Mouse (Mus musculus) neural tube, embryonic 14.5 days (tissue): Measurements from ENCODE around the gene Galnt9. TPM values are rescaled to one million over a fixed set of nuclear protein-coding genes. Genes with fewer than 3 reads are reported as not detected.

ENCODE experiments used
- ATAC-seq: fragments of 200-750 bp; cut with Nextera tagmentation; 2 replicates; pipeline ENCODE4 v1.8.0; 2017; ENCODE audit warnings: low read depth, mild to moderate bottlenecking, moderate TSS enrichment, moderate library complexity
- H3K27ac ChIP-seq: fragments of 300-500 bp; sonication (generic); 2 replicates; pipeline ENCODE4 v1.5.1; 2014; ENCODE audit warnings: low read depth, mild to moderate bottlenecking, control low read depth, low read length, moderate library complexity, mixed read lengths
- H3K27me3 ChIP-seq: fragments of 300-500 bp; sonication (generic); 2 replicates; pipeline ENCODE4 v1.6.1; 2014; ENCODE audit warnings: low read length; ENCODE audit not compliant: control insufficient read depth, insufficient read depth
- H3K36me3 ChIP-seq: fragments of 300-500 bp; sonication (generic); 2 replicates; pipeline ENCODE4 v1.6.1; 2014; ENCODE audit warnings: low read length, mixed read lengths; ENCODE audit not compliant: control insufficient read depth, insufficient read depth
- H3K4me1 ChIP-seq: fragments of 300-500 bp; sonication (generic); 2 replicates; pipeline ENCODE4 v1.6.1; 2014; ENCODE audit warnings: low read length; ENCODE audit not compliant: control insufficient read depth, insufficient read depth
- H3K4me2 ChIP-seq: fragments of 300-500 bp; sonication (generic); 2 replicates; pipeline ENCODE4 v1.6.1; 2014; ENCODE audit warnings: mild to moderate bottlenecking, low read depth, low read length, control low read depth
- H3K4me3 ChIP-seq: fragments of 300-500 bp; sonication (generic); 2 replicates; pipeline ENCODE4 v1.5.1; 2014; ENCODE audit warnings: low read depth, low read length, control low read depth, mixed read lengths
- H3K9ac ChIP-seq: fragments of 300-500 bp; sonication (generic); replicated peaks from 2 replicates; pipeline ENCODE4 v1.6.1; 2014; ENCODE audit warnings: low read depth, mild to moderate bottlenecking, control low read depth, low read length, mixed read lengths
- H3K9me3 ChIP-seq: fragments of 300-500 bp; sonication (generic); 2 replicates; pipeline ENCODE4 v1.6.1; 2016; ENCODE audit warnings: low read length; ENCODE audit not compliant: control insufficient read depth
- WGBS: fragments of 180-500 bp; shearing (Covaris S2); extraction: QIAGEN DNeasy Blood & Tissue Kit; methylation state at CpG from one replicate; pipeline ENCODE4 v1.1.7; 2014; 5-methylcytosine and 5-hydroxymethylcytosine counted together
- polyA plus RNA-seq: library from polyadenylated mRNA; unstranded; fragments of >200 nt; fragmentation: Nextera tagmentation; extraction: Ambion mirVana; gene quantifications from 2 replicates; pipeline ENCODE4 v1.2.1, GENCODE M21; 2014

The Galnt9 gene
- polyA plus RNA-seq, 1 experiment from 2014 or later = 26.0 TPM

DNA sequence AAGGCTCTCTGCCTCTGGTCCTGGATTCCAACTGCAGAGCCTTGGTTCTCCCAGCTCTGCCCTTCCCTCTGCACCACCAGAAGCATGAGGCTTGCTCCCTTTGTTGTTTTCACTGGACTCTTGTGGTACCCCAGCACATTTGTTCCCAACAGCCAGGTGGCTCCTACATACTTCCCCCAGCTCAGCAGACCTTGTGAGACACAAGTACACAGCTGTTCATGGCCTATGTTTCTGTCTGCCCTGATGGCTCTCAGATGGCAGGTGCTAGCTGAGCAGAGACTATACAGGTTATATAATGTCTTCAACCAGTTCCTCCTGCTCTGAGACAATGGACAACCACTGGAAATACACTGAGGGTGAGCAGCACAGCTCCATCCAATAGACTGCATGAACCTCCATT lies 43.3 kb downstream of the Galnt9 start:
- Histone ChIP-seq H3K9ac (no peak overlapping the region), H3K9me3 (no peaks in the 10 kb centered on the region), H3K4me2 (no peak overlapping the region), H3K36me3 (no peaks in the 10 kb centered on the region), H3K4me1 (no peaks in the 10 kb centered on the region), H3K27ac (no peak overlapping the region), H3K27me3 (no peaks in the 10 kb centered on the region), H3K4me3 (no peak overlapping the region)
- ATAC-seq = no peak

DNA sequence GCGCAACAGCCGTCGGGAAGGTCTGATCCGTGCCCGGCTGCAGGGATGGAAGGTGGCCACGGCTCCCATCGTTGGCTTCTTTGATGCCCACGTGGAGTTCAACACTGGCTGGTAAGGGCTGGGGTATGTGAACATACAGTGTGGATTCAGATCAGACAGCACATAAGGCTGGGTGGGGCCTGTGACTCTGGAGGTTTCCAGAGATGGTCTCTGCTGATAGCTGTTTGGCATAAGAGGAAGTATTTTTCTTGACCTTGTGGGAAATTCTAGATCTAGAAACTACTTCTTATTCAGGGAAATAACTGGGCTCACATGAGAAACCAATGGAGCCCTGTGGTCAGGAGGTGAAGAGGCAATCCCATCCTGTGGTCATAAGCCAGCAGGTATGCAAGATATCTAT lies 45.7 kb downstream of the Galnt9 start:
- no peak overlapping the region for H3K27ac ChIP-seq
- H3K9ac ChIP-seq = no peak overlapping the region
- no peaks in the 10 kb centered on the region for H3K9me3 ChIP-seq
- no peak overlapping the region for H3K4me3 ChIP-seq
- no peaks in the 10 kb centered on the region for H3K36me3 ChIP-seq
- no peaks in the 10 kb centered on the region for H3K27me3 ChIP-seq
- H3K4me2 ChIP-seq = no peak overlapping the region
- 95% methylated on average over 8 of the region's 8 CpGs for WGBS
- no peaks in the 10 kb centered on the region for H3K4me1 ChIP-seq
- no peak for ATAC-seq

DNA sequence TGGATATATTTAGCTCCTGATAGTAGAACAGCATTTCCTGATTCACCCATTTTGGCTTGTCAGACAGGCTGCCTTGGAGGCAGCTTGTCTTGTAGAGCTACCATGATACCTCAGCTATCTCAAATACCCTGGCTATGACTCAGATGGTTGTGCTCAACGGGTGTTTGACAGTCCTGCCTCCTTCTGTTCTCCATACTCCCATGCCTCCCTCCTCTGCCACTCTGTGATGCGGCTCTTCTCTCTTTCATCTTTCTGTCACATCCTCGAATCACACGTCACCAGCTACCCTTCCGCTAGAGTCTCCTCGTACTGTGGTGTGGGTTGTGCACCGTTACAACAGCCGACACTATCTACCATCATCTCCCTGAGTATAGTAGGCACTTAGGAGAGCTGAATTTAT lies 50.3 kb downstream of the Galnt9 start:
- no peak for ATAC-seq
- Histone ChIP-seq H3K27ac (no peak overlapping the region), H3K27me3 (no peaks in the 10 kb centered on the region), H3K9me3 (no peaks in the 10 kb centered on the region), H3K9ac (no peak overlapping the region), H3K4me1 (0 out of 2 replicates have a peak, but pooled peaks cover 7% of the 10 kb centered on the region), H3K4me3 (no peak overlapping the region), H3K4me2 (no peak overlapping the region), H3K36me3 (no peaks in the 10 kb centered on the region)
- WGBS = 94% methylated on average over 8 of the region's 8 CpGs

DNA sequence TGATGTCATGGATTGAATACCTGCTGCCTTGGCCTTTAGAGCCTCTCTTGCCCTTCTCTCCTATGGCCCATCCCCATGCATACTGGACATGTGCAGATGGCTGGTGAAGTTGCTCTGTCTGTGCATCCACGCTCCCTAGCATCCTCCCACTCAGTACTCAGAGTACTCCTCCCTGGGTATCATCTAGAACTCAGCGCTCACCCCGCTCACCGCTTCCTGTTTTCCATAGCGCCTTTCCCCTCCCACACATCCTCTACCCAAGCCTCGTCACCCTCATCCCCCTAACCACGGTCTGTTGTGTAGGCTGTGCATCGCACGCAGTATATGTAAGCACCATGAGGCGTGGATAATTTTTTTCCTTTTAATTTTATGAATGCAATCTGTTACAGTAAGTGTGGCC lies 51.2 kb downstream of the Galnt9 start:
- WGBS = 95% methylated on average over 10 of the region's 10 CpGs

DNA sequence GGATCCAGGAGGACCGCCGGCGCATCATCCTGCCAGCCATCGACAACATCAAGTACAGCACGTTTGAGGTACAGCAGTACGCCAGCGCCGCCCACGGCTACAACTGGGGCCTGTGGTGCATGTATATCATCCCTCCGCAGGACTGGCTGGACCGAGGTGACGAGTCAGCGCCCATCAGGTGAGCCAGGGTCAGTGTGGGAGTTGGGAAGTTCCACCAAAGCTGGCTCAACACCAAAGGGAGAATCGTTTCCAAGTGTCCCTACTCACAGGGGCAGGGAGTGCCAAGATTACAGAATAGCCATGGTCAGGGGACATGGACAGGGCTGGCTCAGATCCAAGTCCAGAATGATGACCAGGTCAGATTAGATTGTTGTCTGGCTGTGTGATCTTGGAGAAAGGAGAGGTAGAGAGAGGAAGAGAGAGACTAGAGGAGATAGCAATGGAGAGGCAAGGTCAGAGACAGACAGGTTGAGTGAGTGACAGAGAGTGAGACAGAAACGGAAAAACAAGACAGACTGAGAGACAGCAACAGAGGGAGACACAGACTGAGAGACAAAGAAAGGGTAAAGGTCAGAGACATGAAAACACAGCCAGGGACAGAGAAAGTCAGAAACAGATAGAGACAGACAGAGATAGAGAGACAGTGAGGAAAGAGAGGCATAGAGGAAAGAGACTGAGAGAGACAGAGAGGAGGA lies 52.1 kb downstream of the Galnt9 start:
- no peaks in the 10 kb centered on the region for H3K36me3 ChIP-seq
- ATAC-seq = no peak

More for the DNA sequence above, 51.2 kb downstream of the Galnt9 start:
- Histone ChIP-seq H3K4me1 (0 out of 2 replicates have a peak, but pooled peaks cover 7% of the 10 kb centered on the region), H3K36me3 (no peaks in the 10 kb centered on the region), H3K9me3 (no peaks in the 10 kb centered on the region), H3K9ac (no peak overlapping the region), H3K4me2 (no peak overlapping the region), H3K27ac (no peak overlapping the region), H3K27me3 (no peaks in the 10 kb centered on the region), H3K4me3 (no peak overlapping the region)
- no peak for ATAC-seq

DNA sequence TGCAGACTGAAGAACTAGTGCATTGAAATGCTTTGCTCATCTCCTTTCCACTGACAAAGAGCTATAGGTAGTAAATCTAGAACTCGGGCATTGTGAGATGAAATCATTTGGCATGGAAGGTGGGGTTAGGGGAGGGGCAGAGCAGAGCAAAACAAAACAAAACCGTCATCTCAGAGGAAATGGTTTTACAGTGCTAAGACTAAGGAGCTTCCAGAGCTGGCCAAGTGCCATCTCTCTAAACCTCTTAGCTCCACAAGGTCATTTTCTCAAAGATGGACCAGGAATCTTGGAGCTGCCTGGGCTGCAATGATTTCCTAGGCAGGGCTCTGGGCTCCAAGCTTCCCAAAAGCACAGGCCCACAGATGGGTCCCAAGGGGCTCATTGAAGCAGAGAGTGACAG lies 53.3 kb downstream of the Galnt9 start:
- 12% methylated on average over 2 of the region's 2 CpGs for WGBS
- Histone ChIP-seq H3K27ac (no peak overlapping the region), H3K36me3 (no peaks in the 10 kb centered on the region), H3K4me2 (no peak overlapping the region), H3K9ac (no peak overlapping the region), H3K4me1 (0 out of 2 replicates have a peak, but pooled peaks cover 7% of the 10 kb centered on the region), H3K9me3 (no peaks in the 10 kb centered on the region), H3K27me3 (no peaks in the 10 kb centered on the region), H3K4me3 (no peak overlapping the region)
- ATAC-seq = no peak

More for the DNA sequence above, 52.1 kb downstream of the Galnt9 start:
- no peak overlapping the region for H3K9ac ChIP-seq
- 0 out of 2 replicates have a peak, but pooled peaks cover 7% of the 10 kb centered on the region for H3K4me1 ChIP-seq
- no peaks in the 10 kb centered on the region for H3K9me3 ChIP-seq
- H3K27ac ChIP-seq = no peak overlapping the region
- H3K4me3 ChIP-seq = no peak overlapping the region
- WGBS = 87% methylated on average over 15 of the region's 15 CpGs
- no peaks in the 10 kb centered on the region for H3K27me3 ChIP-seq
- H3K4me2 ChIP-seq = no peak overlapping the region

DNA sequence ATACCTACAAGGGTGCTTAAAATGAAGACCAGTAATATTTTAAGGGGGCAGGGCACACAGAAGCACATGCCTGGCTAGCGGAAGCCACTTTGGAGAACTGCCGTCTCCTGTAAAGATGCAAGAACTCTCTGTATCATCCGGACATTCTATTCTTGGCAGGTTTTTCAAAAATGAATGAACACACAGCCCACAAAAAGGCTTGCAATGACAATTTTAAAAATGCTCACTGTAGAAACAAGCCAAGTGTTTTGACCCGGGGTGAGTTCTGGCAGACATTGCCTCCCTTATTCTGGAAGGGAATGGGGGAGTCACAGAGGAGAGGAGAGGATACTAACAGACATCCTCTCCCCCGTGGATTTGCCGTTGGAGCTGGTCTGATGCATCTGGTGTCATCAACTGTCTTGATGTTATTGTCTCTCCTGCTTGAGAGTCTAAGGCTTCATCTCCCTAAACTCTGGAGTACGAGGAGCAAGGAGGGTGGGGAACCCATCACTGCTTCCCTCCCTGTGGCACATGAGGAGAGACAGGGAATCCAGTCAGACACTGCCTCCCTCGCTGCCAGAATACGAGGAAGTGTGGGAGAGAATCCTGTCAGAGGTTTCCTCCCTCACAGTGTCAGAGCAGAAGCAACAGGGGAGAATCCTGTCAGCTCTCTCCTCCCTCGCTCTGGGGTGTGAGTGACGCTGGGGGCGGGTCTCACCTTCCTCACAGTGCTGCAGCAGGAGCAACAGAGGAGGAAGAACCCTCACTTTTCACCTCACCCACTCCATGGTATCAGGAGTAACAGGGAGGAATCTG lies 54.3 kb downstream of the Galnt9 start:
- H3K4me3 ChIP-seq = no peak overlapping the region
- H3K27ac ChIP-seq = peak overlapping the region; percentile 28; the same call in 1 of the 2 replicates
- no peak for ATAC-seq
- H3K4me2 ChIP-seq = no peak overlapping the region
- no peaks in the 10 kb centered on the region for H3K9me3 ChIP-seq
- H3K36me3 ChIP-seq = no peaks in the 10 kb centered on the region
- H3K27me3 ChIP-seq = no peaks in the 10 kb centered on the region
- WGBS = 37% methylated on average over 10 of the region's 12 CpGs
- 0 out of 2 replicates have a peak, but pooled peaks cover 7% of the 10 kb centered on the region for H3K4me1 ChIP-seq
- H3K9ac ChIP-seq = no peak overlapping the region

DNA sequence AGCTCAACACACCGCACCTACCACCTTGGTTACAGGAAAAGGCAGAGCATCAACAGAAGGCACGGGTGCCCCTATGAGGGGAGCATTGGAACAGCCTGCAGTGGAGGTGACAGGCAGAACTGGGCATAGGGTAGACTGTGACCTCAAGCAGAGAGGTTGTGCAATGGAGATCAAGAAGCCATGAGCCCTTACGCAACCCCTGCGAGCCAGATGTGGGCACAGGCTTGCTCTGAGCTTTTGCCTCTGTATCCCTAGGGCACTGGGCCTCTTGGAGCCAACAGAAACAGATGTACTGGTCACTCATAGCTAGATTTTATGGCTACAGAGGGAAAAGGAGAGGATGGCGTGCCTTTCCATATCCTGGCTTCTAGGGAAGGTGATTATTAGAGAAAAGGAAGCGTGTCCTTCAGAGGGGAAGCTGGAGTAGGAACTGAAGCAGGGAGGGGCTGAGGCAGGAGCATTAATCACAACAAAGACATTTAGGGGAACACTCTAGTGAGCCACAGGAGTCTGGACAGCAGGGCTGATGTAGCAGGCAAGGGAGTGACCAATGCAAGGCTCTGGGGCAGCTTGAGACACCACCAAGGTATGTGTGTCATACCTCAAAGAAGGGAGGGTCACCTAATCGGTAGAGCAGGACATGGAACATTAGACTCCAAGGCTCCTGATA lies 59.0 kb downstream of the Galnt9 start:
- ATAC-seq = no peak
- Histone ChIP-seq H3K4me2 (no peak overlapping the region), H3K4me3 (no peak overlapping the region), H3K36me3 (no peaks in the 10 kb centered on the region), H3K27me3 (no peaks in the 10 kb centered on the region), H3K9ac (no peak overlapping the region), H3K27ac (no peak overlapping the region), H3K9me3 (no peaks in the 10 kb centered on the region), H3K4me1 (no peaks in the 10 kb centered on the region)
- 82% methylated on average over 7 of the region's 7 CpGs for WGBS

DNA sequence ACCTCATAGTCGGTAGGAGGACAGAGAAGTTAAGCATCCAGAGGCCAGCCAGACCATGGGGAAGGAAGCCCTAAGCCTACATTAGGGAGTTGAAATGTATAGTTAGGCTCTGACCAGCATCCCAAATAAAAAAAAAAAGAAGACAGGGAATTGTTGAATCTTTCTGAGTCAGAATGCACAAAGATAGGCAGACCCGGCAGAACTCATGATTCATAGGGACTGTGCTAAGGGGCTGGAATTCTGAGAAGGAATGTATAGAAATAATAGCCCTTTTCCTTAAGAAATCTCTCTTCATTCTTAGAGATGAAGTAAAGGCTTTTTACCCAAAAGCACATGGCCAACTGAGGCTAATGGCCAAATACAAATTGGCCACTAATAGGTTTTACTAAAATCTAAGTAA lies 60.2 kb downstream of the Galnt9 start:
- Histone ChIP-seq H3K27ac (no peak overlapping the region), H3K9me3 (no peaks in the 10 kb centered on the region), H3K4me1 (no peaks in the 10 kb centered on the region), H3K27me3 (no peaks in the 10 kb centered on the region), H3K9ac (no peak overlapping the region), H3K36me3 (no peaks in the 10 kb centered on the region), H3K4me2 (no peak overlapping the region), H3K4me3 (no peak overlapping the region)
- 94% methylated on average over 2 of the region's 2 CpGs for WGBS
- no peak for ATAC-seq
